Mouse (Mus musculus): ENCODE results near the gene Erich3. TPM values are rescaled to one million over a fixed set of nuclear protein-coding genes. Genes with fewer than 3 reads are reported as not detected.

Gene Erich3
- polyA plus RNA-seq, 1 experiment = not detected

DNA sequence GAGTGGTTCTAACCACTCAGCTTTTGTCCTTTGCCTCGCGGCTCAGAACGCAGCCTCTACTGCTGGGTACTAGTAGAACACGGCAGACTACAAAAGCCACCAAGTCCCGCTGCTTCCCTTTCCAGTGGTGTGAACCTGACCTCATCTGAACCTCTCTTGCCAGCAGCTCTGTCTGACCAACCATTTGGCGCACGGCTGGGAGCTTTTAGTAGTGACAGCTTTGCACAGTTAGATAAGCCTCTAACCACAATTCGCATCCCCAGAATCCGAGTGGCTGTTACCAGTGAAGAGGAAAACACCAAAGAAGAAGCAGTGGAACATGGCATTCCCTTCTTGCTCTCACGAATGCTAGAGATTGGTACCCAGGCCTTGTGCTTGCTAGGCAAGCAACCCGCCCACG, 8.8 kb upstream of the Erich3 start:
- H3K27ac ChIP-seq (replicated peaks; ENCODE audit: low read depth, low read length) = no peak overlapping the region
- H3K4me3 ChIP-seq (ENCODE audit: insufficient read depth, low read depth, low read length) = no peak overlapping the region
- H3K4me1 ChIP-seq (ENCODE audit: control insufficient read depth, insufficient read depth, insufficient read length, low read length) = no peaks in the 10 kb centered on the region

DNA sequence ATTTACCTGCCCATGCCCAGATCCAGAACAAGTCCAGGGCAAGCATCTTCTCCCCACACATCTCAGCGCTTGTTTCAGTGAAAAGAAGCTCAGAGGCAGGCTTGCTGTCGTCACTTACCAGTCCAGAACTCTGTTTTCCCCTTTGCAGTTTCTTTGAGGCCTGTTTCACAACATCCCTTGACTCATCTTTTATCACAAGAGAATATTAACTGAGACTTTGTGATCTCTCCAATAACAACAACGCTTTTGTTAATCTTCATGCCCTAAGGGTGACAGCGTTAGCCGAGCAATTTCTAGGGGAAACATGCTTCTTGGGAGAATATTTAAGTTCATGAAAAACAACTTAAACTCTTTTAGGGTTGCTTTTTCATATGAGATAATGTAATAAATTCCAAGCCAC, 7.9 kb upstream of the Erich3 start:
- H3K4me3 ChIP-seq (ENCODE audit: insufficient read depth, low read depth, low read length) = no peak overlapping the region
- no peak overlapping the region for H3K27ac ChIP-seq (replicated peaks; ENCODE audit: low read depth, low read length)
- H3K4me1 ChIP-seq (ENCODE audit: control insufficient read depth, insufficient read depth, insufficient read length, low read length) = no peaks in the 10 kb centered on the region

DNA sequence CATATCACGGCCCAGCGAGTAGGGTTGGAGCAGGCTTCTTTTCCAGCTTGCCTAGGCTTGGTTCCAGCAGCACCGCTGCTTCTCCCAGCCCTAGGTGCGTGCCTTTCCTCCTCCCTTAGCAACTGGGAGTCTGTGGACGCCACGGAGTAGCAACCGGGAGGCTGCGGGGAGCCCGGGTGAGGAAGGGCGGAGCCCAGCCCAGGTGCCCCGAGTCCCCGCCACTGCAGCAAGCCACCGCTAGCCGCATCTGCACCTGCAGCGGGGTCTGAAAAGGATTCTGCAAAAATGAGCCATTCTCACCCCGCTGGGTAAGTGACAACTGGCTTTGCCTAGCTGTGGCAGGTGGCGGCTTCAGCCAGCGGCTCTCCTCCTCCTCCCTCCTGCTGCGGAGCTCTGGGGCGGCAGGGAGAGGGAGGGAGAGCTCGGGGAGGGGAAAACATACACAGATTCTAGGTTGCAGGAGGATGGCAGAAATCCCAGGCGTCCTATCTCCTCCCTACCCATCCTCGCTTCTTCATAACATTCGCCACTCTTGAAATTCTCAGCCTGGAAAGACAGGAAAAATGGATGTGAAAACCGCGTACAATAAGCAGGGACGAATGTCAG, 420 bp downstream of the Erich3 start:
- H3K4me3 ChIP-seq (ENCODE audit: insufficient read depth, low read depth, low read length) = no peak overlapping the region
- H3K27ac ChIP-seq (replicated peaks; ENCODE audit: low read depth, low read length) = no peak overlapping the region
- no peaks in the 10 kb centered on the region for H3K4me1 ChIP-seq (ENCODE audit: control insufficient read depth, insufficient read depth, insufficient read length, low read length)

DNA sequence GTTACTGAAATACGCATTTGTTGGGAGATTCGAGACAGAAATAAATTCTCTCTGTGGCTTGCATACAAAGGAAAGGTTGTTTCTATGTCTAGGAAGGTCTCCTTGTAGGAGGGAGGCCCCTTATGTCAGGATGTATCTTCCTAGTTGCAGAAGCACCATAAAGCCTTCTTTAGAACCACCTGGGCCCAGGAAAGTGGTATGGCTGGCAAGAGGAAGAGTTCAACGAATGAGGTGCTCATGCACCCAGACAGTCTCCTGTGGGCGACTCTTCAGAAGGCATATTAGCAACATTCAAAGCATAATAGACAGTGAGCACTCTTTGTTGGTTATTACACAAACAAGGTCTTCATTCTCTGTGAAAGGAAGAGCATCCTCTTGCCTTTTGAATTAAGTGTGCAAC, 977 bp downstream of the Erich3 start:
- Histone ChIP-seq H3K4me3 (ENCODE audit: insufficient read depth, low read depth, low read length) (no peak overlapping the region), H3K4me1 (ENCODE audit: control insufficient read depth, insufficient read depth, insufficient read length, low read length) (no peaks in the 10 kb centered on the region), H3K27ac (replicated peaks; ENCODE audit: low read depth, low read length) (no peak overlapping the region)

DNA sequence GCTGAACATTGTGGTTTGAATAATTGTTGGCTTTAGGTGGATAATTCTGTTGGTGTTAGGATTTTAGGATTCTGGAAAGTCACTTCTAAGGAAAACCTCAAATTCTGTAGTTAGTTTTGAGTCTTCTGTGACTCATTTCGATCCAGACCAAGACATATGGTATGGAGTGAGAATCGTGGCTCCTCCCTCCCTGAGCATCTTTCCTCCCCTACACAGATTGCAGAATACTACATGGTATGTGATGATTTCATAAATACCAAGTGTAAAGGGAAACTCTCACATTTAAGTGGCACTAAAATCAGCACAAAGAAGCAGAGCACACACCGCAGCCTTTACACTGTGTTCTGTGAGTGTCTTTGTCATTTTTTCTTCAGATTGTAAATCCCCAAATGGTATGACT, 4.8 kb downstream of the Erich3 start:
- no peak overlapping the region for H3K4me3 ChIP-seq (ENCODE audit: insufficient read depth, low read depth, low read length)
- no peaks in the 10 kb centered on the region for H3K4me1 ChIP-seq (ENCODE audit: control insufficient read depth, insufficient read depth, insufficient read length, low read length)
- H3K27ac ChIP-seq (replicated peaks; ENCODE audit: low read depth, low read length) = no peak overlapping the region

DNA sequence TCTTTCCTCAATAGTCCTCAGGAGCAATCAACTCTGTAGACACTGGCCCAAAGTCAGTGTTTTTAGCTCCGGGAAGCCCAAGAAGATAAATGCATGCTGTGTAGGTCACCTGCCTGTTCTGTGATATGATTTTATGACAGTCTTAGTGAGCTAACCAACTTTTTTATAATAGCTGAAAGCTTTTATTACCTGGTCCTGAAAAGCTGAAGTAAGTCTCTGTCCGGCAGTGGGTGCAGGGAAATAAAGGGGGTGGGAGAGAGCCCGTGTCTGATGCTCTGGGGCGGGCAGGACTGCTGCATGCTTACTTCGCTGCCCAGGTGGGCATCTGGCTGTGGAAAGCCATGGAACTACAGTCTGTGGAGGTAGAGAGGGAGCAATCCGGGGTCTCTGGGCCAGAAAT, 6.9 kb downstream of the Erich3 start:
- H3K4me3 ChIP-seq (ENCODE audit: insufficient read depth, low read depth, low read length) = no peak overlapping the region
- no peak overlapping the region for H3K27ac ChIP-seq (replicated peaks; ENCODE audit: low read depth, low read length)
- no peaks in the 10 kb centered on the region for H3K4me1 ChIP-seq (ENCODE audit: control insufficient read depth, insufficient read depth, insufficient read length, low read length)

DNA sequence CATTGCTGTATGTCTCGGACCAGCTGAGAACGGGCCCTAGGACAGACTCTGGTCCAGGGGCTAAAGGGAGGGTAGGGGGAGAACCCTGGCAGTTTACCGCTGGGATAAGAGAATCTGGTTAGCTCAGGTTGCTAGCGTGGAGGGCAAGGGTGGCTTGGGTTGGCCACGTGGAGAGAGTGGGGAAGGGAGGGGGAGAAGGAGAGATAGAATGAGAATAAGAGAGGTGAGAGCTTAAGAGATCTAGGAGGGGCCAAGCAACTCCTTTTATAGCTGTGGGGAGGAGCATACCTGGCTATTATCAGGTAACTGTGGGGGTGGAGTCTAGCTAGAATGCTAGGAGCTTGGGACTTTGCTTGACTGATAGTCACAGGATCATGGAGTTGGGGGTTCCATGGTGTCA, 7.4 kb downstream of the Erich3 start:
- H3K4me3 ChIP-seq (ENCODE audit: insufficient read depth, low read depth, low read length) = no peak overlapping the region
- no peaks in the 10 kb centered on the region for H3K4me1 ChIP-seq (ENCODE audit: control insufficient read depth, insufficient read depth, insufficient read length, low read length)
- H3K27ac ChIP-seq (replicated peaks; ENCODE audit: low read depth, low read length) = no peak overlapping the region

DNA sequence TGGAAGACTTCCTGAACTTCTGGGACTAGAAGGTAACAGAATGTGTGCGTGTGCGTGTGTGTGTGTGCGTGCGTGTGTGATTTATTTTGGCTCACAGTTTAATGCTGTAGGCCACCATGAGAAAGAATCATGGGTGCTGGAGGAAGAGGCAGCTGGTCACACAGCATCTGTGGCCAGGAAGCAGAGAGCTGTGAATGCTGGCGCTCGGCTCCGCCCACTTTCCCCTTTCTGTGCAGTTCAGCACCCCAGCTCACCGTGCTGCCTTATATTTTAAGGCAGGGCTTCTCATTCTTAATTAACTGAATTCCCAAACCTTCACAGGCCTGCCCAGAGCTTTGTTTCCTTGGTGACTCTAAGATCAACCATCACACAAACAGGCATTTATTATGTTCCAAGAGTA, 9.7 kb downstream of the Erich3 start:
- no peak overlapping the region for H3K27ac ChIP-seq (replicated peaks; ENCODE audit: low read depth, low read length)
- H3K4me3 ChIP-seq (ENCODE audit: insufficient read depth, low read depth, low read length) = no peak overlapping the region
- H3K4me1 ChIP-seq (ENCODE audit: control insufficient read depth, insufficient read depth, insufficient read length, low read length) = no peaks in the 10 kb centered on the region

DNA sequence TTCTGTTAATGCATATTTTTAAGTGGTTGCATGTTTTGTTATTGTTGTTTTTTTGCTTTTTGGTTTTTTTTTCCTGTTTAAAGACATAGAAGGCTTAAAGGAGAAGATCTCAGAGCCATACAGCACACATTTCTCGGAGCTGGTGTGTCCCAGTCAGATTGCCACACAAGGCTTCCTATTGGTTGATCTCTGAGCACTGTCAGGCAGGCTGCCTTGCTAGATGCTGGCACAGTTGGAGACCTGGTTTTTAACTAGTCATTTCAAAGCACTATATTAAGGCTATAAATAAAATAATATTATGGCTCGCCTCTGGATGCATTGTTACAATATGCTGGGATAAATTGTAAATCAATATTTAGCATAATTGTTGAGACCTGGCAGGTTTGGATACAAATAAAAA, 18.9 kb downstream of the Erich3 start:
- Histone ChIP-seq H3K4me1 (ENCODE audit: control insufficient read depth, insufficient read depth, insufficient read length, low read length) (no peaks in the 10 kb centered on the region), H3K4me3 (ENCODE audit: insufficient read depth, low read depth, low read length) (no peak overlapping the region), H3K27ac (replicated peaks; ENCODE audit: low read depth, low read length) (no peak overlapping the region)

DNA sequence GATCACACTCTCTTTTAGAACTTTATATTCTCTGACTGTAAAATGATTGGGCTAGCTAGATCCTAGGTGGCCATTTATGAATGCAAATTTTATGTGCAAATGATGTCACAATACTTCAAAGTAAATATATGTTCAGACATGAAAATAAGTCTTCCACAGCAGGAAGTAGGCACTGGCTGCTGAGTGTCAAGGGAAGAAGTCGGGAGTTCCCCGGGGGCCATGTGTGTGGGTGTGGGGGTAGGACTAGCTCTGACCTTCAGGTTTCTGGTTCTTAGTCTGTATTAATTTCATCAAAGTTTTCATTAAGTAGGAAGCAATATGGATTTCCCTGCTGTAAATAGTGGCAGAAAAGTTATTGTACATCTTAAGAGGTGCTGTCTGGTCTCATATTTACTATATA, 20.0 kb downstream of the Erich3 start:
- Histone ChIP-seq H3K4me3 (ENCODE audit: insufficient read depth, low read depth, low read length) (no peak overlapping the region), H3K4me1 (ENCODE audit: control insufficient read depth, insufficient read depth, insufficient read length, low read length) (no peaks in the 10 kb centered on the region), H3K27ac (replicated peaks; ENCODE audit: low read depth, low read length) (no peak overlapping the region)

DNA sequence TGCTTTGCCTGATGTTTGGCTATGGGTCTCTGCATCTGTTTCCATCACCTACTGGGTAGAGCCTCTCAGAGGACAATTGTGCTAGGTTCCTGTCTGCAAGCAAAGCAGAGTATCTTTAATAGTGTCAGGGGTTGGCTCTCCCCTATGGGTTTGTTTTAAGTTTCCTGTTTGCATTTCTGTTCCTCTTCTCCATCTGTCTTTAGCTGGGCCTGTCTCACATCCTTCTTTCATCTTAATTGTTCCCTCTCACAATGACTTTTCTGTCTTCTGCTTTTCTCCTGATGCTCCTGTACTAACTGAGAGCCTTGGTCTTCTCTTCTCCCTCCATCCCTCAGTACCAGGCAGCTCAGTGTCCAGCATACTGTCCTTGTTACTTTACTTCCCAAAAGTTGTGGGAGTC, 26.6 kb downstream of the Erich3 start:
- no peak overlapping the region for H3K27ac ChIP-seq (replicated peaks; ENCODE audit: low read depth, low read length)
- no peak overlapping the region for H3K4me3 ChIP-seq (ENCODE audit: insufficient read depth, low read depth, low read length)
- peaks cover 12% of the 10 kb centered on the region; the same call in 1 of the 2 replicates for H3K4me1 ChIP-seq (ENCODE audit: control insufficient read depth, insufficient read depth, insufficient read length, low read length)

DNA sequence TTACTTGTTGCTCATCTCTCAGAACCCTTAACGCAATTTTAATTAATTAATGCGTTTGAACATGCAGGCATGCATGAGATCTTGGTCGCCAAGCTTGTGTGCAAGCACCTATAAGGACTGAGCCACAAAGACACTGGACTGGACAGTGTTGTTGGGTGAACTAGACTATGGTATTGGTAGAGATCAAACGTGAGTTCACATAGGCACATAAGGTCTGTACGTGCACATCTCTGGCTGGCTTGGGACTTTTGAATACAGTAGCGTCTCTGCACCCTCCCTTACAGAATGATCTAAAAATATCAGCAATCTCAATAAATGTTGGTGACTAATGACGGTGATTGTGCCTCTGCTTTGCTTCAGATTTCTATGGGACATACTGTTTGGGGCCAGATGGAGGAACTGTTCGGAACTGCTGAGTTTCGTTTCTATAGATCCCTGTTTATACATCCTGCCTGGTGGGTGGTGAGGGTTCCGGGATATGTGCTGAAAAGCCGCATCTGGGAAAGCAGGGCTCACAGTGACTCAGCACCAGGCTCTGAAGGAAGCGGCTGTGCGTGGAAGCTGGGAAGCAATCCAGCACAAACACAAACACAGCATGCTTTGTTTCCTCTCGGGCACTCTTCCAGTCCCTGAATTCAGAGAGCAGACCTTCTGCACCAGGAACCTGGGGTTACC, 28.4 kb downstream of the Erich3 start:
- Histone ChIP-seq H3K27ac (replicated peaks; ENCODE audit: low read depth, low read length) (0 out of 2 replicates have a peak overlapping the region, but pooled peaks have one; percentile 31), H3K4me1 (ENCODE audit: control insufficient read depth, insufficient read depth, insufficient read length, low read length) (peaks cover 12% of the 10 kb centered on the region; the same call in 1 of the 2 replicates), H3K4me3 (ENCODE audit: insufficient read depth, low read depth, low read length) (peak overlapping the region; percentile 34; the same call in 1 of the 2 replicates)

DNA sequence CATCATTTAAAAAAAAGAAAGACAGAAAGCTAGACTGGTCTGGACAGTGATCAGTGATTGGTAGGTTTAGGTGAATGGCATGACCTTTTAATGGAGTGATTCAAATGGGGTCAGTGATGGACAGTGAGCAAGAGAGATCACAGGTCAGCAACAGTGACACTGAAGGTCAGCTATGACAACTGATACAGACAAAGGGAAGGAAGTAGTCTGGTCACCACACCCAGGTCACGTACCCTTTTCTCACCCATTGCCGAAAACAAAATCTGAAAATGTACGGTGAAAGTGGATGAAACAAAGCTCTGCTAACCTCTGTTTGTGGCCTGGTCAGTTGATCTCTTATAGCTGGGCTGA, 28.9 kb downstream of the Erich3 start:
- H3K4me1 ChIP-seq (ENCODE audit: control insufficient read depth, insufficient read depth, insufficient read length, low read length) = peaks cover 12% of the 10 kb centered on the region; the same call in 1 of the 2 replicates
- no peak overlapping the region for H3K4me3 ChIP-seq (ENCODE audit: insufficient read depth, low read depth, low read length)
- peak overlapping the region; percentile 8; the same call in 1 of the 2 replicates for H3K27ac ChIP-seq (replicated peaks; ENCODE audit: low read depth, low read length)

DNA sequence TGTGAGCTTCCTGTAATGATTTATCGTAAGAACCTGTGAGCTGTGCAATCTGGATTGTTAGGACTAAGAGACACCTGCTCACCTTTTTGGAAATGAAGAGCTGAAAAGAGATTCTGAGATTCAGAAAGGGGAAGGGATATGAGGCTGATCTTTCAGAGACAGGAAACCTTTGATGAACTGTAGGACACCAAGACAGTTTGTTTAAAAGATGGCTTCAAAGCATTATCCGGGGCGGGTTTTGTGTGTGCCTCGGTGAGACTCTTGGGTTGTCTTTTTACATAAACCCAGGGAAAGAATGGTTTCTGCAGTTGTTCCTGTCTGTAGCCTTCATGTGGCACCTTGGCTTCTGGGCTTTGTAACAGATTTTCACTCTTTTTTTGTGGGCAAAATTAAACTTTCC, 30.2 kb downstream of the Erich3 start:
- Histone ChIP-seq H3K4me1 (ENCODE audit: control insufficient read depth, insufficient read depth, insufficient read length, low read length) (peaks cover 12% of the 10 kb centered on the region; the same call in 1 of the 2 replicates), H3K27ac (replicated peaks; ENCODE audit: low read depth, low read length) (no peak overlapping the region), H3K4me3 (ENCODE audit: insufficient read depth, low read depth, low read length) (no peak overlapping the region)

DNA sequence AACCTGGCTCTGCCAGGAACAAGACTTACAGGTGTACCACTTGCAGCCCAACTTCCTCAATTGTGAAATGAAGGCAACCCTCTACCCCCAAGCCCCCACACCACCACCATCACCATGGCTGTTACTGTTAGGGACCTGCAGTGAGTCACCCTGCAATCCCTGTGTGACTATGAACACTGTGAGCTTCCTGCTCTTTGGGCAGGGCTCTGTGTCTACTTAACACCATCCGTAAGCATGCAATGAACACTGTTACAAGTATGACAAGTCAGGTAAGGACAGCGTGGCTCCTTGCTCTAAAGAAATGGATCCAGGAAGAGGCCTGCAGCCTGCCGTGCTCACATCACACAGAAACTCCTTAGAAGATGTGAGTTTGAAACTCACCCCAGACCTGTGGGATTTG, 33.0 kb downstream of the Erich3 start:
- no peak overlapping the region for H3K27ac ChIP-seq (replicated peaks; ENCODE audit: low read depth, low read length)
- H3K4me3 ChIP-seq (ENCODE audit: insufficient read depth, low read depth, low read length) = no peak overlapping the region
- peaks cover 10% of the 10 kb centered on the region; the same call in 1 of the 2 replicates for H3K4me1 ChIP-seq (ENCODE audit: control insufficient read depth, insufficient read depth, insufficient read length, low read length)

DNA sequence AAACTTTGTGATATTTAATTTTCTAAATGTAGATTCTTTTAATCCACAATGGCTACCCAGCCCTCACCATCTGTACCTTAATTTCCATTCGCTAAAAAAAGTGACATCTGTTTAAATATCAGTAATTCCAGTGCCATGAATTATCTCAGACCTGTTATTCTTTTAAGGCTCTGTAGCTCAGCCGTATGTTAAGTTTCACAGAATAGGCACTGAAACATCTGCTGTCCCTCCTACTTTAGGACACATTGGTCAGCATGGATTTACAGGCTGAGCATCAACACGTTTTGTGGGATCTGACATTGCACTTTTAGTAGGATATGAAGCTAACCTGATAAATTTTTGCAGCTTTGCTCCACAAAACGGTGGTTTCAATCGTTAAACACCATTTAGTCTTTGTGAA, 35.2 kb downstream of the Erich3 start:
- Histone ChIP-seq H3K4me3 (ENCODE audit: insufficient read depth, low read depth, low read length) (no peak overlapping the region), H3K4me1 (ENCODE audit: control insufficient read depth, insufficient read depth, insufficient read length, low read length) (no peaks in the 10 kb centered on the region), H3K27ac (replicated peaks; ENCODE audit: low read depth, low read length) (no peak overlapping the region)

Data from brown adipose tissue, adult 24 weeks (tissue).